8 mouse cellular contexts compared by ENCODE assay signal in the genomic region with DNA sequence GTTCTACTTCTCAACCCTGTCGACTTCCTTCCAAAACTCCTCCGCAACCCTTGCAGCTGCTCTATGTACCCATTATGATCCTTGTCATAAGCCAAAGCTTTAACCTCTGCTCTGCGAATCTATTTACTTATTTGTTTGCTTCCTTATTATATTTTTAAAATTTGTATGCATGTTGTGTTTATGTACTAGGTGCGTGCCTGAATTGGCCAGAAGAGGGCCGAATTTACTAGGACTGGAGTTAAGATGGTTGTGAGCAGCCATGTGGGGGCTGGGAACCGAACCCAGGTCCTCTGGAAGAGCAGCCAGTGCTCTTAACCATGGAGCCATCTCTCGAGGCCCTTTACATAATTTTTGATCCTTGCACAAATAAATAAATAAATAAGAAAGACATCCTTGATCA. TPM values are rescaled to one million over a fixed set of nuclear protein-coding genes. Genes with fewer than 3 reads are reported as not detected.
DNase-seq lines count a peak whose midpoint lies in the region; ATAC-seq and TF ChIP-seq lines count a peak whose summit lies in the region.

No protein-coding gene starts in this region.

- peak overlapping the region; percentile 78 for H3K4me2 ChIP-seq in heart, embryonic 16.5 days (ENCODE audit: low read depth, low read length)

- peak overlapping the region; percentile 92 for H3K4me3 ChIP-seq in heart, embryonic 10.5 days
- peak overlapping the region; percentile 91 to 93 for H3K4me3 ChIP-seq in ES-E14 (ENCODE audit: insufficient read depth in 1 of 2, low read depth in 1 of 2, low read length in 2 of 2, poor library complexity in 1 of 2, severe bottlenecking in 1 of 2)
- peak overlapping the region; percentile 91 for H3K4me3 ChIP-seq in heart, embryonic 16.5 days (ENCODE audit: low read length)
- peak overlapping the region; percentile 98 for H3K4me3 ChIP-seq in megakaryocyte, embryonic 14.5 days (replicated peaks)

- peak overlapping the region; percentile 80 for H3K9ac ChIP-seq in ES-E14 (ENCODE audit: insufficient read depth, low read depth, low read length, poor library complexity, severe bottlenecking)
- peak overlapping the region; percentile 88 for H3K9ac ChIP-seq in heart, embryonic 16.5 days (ENCODE audit: low read length)

- 0 out of 2 replicates have a peak, but pooled peaks cover 3% of the 10 kb centered on the region for H3K36me3 ChIP-seq in heart, embryonic 10.5 days
- no peaks in the 10 kb centered on the region for H3K36me3 ChIP-seq in ES-E14 (ENCODE audit: control insufficient read depth, insufficient read depth, low read length, poor library complexity, severe bottlenecking)
- no peaks in the 10 kb centered on the region for H3K36me3 ChIP-seq in heart, embryonic 16.5 days (ENCODE audit: control insufficient read depth, insufficient read depth)
- peaks cover 23% of the 10 kb centered on the region for H3K36me3 ChIP-seq in megakaryocyte, embryonic 14.5 days (replicated peaks; ENCODE audit: low read length)

- H3K9me3 ChIP-seq in heart, embryonic 10.5 days, result no peaks in the 10 kb centered on the region
- no peaks in the 10 kb centered on the region for H3K9me3 ChIP-seq in ES-E14 (ENCODE audit: control insufficient read depth, insufficient read depth, low read depth, low read length)
- H3K9me3 ChIP-seq in heart, embryonic 16.5 days (replicated peaks; ENCODE audit: control insufficient read depth, low read length), result no peaks in the 10 kb centered on the region
- H3K9me3 ChIP-seq in megakaryocyte, embryonic 14.5 days, result no peaks in the 10 kb centered on the region

- peak overlapping the region; percentile 91 for H3K27ac ChIP-seq in heart, embryonic 10.5 days
- H3K27ac ChIP-seq in ES-E14 (ENCODE audit: insufficient read depth, low read depth, low read length, poor library complexity, severe bottlenecking), result peak overlapping the region; percentile 3; the same call in 1 of the 2 replicates
- peak overlapping the region; percentile 81 for H3K27ac ChIP-seq in heart, embryonic 16.5 days (ENCODE audit: low read length)

- 35% methylated on average over 7 of the region's 7 CpGs for whole genome bisulfite sequencing in heart, embryonic 10.5 days
- 37% methylated on average over 7 of the region's 7 CpGs for WGBS in heart, embryonic 16.5 days

- in situ Hi-C loops in ES-E14 (cut with MboI; ENCODE audit: low sequenced_read_pairs in 2 of 2, unreplicated experiment in 2 of 2), result no loop called here

- peaks cover 16% of the 10 kb centered on the region; the same call in 1 of the 2 replicates for H3K4me1 ChIP-seq in heart, embryonic 10.5 days
- peaks cover 3 to 7% of the 10 kb centered on the region in 2 experiments; a peak in 2 of 4 replicates for H3K4me1 ChIP-seq in ES-E14 (ENCODE audit: control insufficient read depth in 2 of 2, insufficient read depth in 2 of 2, low read length in 2 of 2, poor library complexity in 1 of 2)
- H3K4me1 ChIP-seq in heart, embryonic 16.5 days (ENCODE audit: control insufficient read depth, insufficient read depth, low read length), result peaks cover 14% of the 10 kb centered on the region
- H3K4me1 ChIP-seq in megakaryocyte, embryonic 14.5 days, result peaks cover 37% of the 10 kb centered on the region

- ATAC-seq in heart, embryonic 16.5 days (replicated peaks; ENCODE audit: extremely low read depth, insufficient read depth, low FRiP score), result no peak
- no peak for ATAC-seq in monocyte, adult 5-6 weeks (replicated peaks; ENCODE audit: insufficient number of reproducible peaks, low FRiP score, low TSS enrichment, poor library complexity, severe bottlenecking)

- DNase-seq in heart, embryonic 10.5 days (ENCODE audit: low spot score), result no peak
- no peak for DNase-seq in heart, adult 8-10 months (ENCODE audit: low spot score)
- DNase-seq in ES-E14 (ENCODE audit: low read depth, low spot score), result no peak
- no peak for DNase-seq in left cerebral cortex, adult 18-20 months (ENCODE audit: low spot score in 2 of 2)
- no peak for DNase-seq in adrenal gland, postnatal 14 days

- H3K27me3 ChIP-seq in heart, embryonic 10.5 days (ENCODE audit: insufficient read depth, poor library complexity, severe bottlenecking), result no peaks in the 10 kb centered on the region
- no peaks in the 10 kb centered on the region for H3K27me3 ChIP-seq in heart, embryonic 16.5 days (ENCODE audit: control insufficient read depth, insufficient read depth, low read length)
- no peaks in the 10 kb centered on the region for H3K27me3 ChIP-seq in megakaryocyte, embryonic 14.5 days (replicated peaks)

TF ChIP-seq in ES-E14, 5 proteins besides CTCF, POLR2A, EP300 and RAD21:
- TF ChIP-seq ZC3H11A (IDR thresholded peaks at IDR 0.05; ENCODE audit: borderline replicate concordance, low read depth, low read length), result no peak
- no peak for TF ChIP-seq ZNF384 (IDR thresholded peaks at IDR 0.05; ENCODE audit: low read depth, low read length)
- TF ChIP-seq HCFC1 (IDR thresholded peaks at IDR 0.05; ENCODE audit: borderline replicate concordance, insufficient read depth, low read length), result no peak
- TF ChIP-seq CHD2 (IDR thresholded peaks at IDR 0.05; ENCODE audit: low read depth, low read length), result no peak
- TF ChIP-seq MAFK (IDR thresholded peaks at IDR 0.05; ENCODE audit: insufficient read depth, low read depth, low read length), result no peak
TF ChIP-seq in ES-E14: peak in this region for 0.

RNA-seq across cellular contexts. Expression of gene Stat2, which starts 0.5 kb away (rescaled TPM):
- 10.8 and 11.0 TPM in 2 replicates for polyA plus RNA-seq in heart, embryonic 10.5 days (2016; fragmentation: Nextera tagmentation; extraction: Ambion mirVana)
- 1 to 10 TPM; 7.1 to 9.5 (median 8.6) TPM for total RNA-seq in heart, adult 8-10 months (2022)
- 10.6 and 22.7 TPM in 2 replicates for total RNA-seq in ES-E14 (2012; rRNA removed)
- polyA plus RNA-seq in heart, embryonic 16.5 days (2015; fragmentation: Nextera tagmentation; extraction: Ambion mirVana), result 11.3 and 11.8 TPM in 2 replicates
- 8.1 and 18.2 TPM in 2 replicates for polyA plus RNA-seq in megakaryocyte, embryonic 14.5 days (2012; ENCODE audit: insufficient read depth, low replicate concordance)
- 10 to 100 TPM; 28.2 to 29.9 TPM for total RNA-seq in left cerebral cortex, adult 18-20 months (2021)
- total RNA-seq in adrenal gland, postnatal 14 days (2021), result 22.0 and 25.3 TPM in 2 replicates
- 17.5 to 30.8 TPM (median 30.3 TPM) in 3 replicates for total RNA-seq in monocyte, adult 5-6 weeks (2017)

RNA-seq across cellular contexts. Expression of gene Apof, which starts 2.4 kb away (rescaled TPM):
- 0.11 and 3.9 TPM in 2 replicates for polyA plus RNA-seq in heart, embryonic 10.5 days (2016; fragmentation: Nextera tagmentation; extraction: Ambion mirVana)
- not detected for total RNA-seq in heart, adult 8-10 months (2022)
- total RNA-seq in ES-E14 (2012; rRNA removed), result 1.4 and 2.1 TPM in 2 replicates
- polyA plus RNA-seq in heart, embryonic 16.5 days (2015; fragmentation: Nextera tagmentation; extraction: Ambion mirVana), result 0.15 and 0.26 TPM in 2 replicates
- not detected in 2 replicates for polyA plus RNA-seq in megakaryocyte, embryonic 14.5 days (2012; ENCODE audit: insufficient read depth, low replicate concordance)
- not detected for total RNA-seq in left cerebral cortex, adult 18-20 months (2021)
- total RNA-seq in adrenal gland, postnatal 14 days (2021), result 10.4 and 138 TPM in 2 replicates
- total RNA-seq in monocyte, adult 5-6 weeks (2017), result 0.39 TPM in 1 of 3 replicates, not detected in the others

RNA-seq across cellular contexts. Expression of gene Apon, which starts 17.0 kb away (rescaled TPM):
- polyA plus RNA-seq in heart, embryonic 10.5 days (2016; fragmentation: Nextera tagmentation; extraction: Ambion mirVana), result 0.18 and 0.23 TPM in 2 replicates
- total RNA-seq in heart, adult 8-10 months (2022), result not detected
- 0.31 and 0.69 TPM in 2 replicates for total RNA-seq in ES-E14 (2012; rRNA removed)
- 0.17 TPM in 1 of 2 replicates, not detected in the other for polyA plus RNA-seq in heart, embryonic 16.5 days (2015; fragmentation: Nextera tagmentation; extraction: Ambion mirVana)
- polyA plus RNA-seq in megakaryocyte, embryonic 14.5 days (2012; ENCODE audit: insufficient read depth, low replicate concordance), result not detected in 2 replicates
- not detected for total RNA-seq in left cerebral cortex, adult 18-20 months (2021)
- 2.0 and 46.2 TPM in 2 replicates for total RNA-seq in adrenal gland, postnatal 14 days (2021)
- not detected in 3 replicates for total RNA-seq in monocyte, adult 5-6 weeks (2017)

RNA-seq across cellular contexts. Expression of gene Il23a, which starts 27.7 kb away (rescaled TPM):
- 0.25 and 0.48 TPM in 2 replicates for polyA plus RNA-seq in heart, embryonic 10.5 days (2016; fragmentation: Nextera tagmentation; extraction: Ambion mirVana)
- total RNA-seq in heart, adult 8-10 months (2022), result under 1 TPM in 1 of 4 experiments, not detected in 3; 0.38 TPM
- 4.1 and 6.1 TPM in 2 replicates for total RNA-seq in ES-E14 (2012; rRNA removed)
- polyA plus RNA-seq in heart, embryonic 16.5 days (2015; fragmentation: Nextera tagmentation; extraction: Ambion mirVana), result 4.3 and 6.0 TPM in 2 replicates
- polyA plus RNA-seq in megakaryocyte, embryonic 14.5 days (2012; ENCODE audit: insufficient read depth, low replicate concordance), result 0.49 TPM in 1 of 2 replicates, not detected in the other
- total RNA-seq in left cerebral cortex, adult 18-20 months (2021), result not detected
- 0.26 TPM in 1 of 2 replicates, not detected in the other for total RNA-seq in adrenal gland, postnatal 14 days (2021)
- total RNA-seq in monocyte, adult 5-6 weeks (2017), result not detected in 3 replicates

RNA-seq across cellular contexts. Expression of gene Pan2, which starts 32.3 kb away (rescaled TPM):
- polyA plus RNA-seq in heart, embryonic 10.5 days (2016; fragmentation: Nextera tagmentation; extraction: Ambion mirVana), result 29.9 and 31.4 TPM in 2 replicates
- total RNA-seq in heart, adult 8-10 months (2022), result 1 to 10 TPM; 6.1 to 7.1 (median 6.5) TPM
- total RNA-seq in ES-E14 (2012; rRNA removed), result 21.9 and 25.4 TPM in 2 replicates
- 26.1 and 28.1 TPM in 2 replicates for polyA plus RNA-seq in heart, embryonic 16.5 days (2015; fragmentation: Nextera tagmentation; extraction: Ambion mirVana)
- polyA plus RNA-seq in megakaryocyte, embryonic 14.5 days (2012; ENCODE audit: insufficient read depth, low replicate concordance), result 0.91 and 1.1 TPM in 2 replicates
- total RNA-seq in left cerebral cortex, adult 18-20 months (2021), result 10 to 100 TPM; 12.7 to 15.2 TPM
- total RNA-seq in adrenal gland, postnatal 14 days (2021), result 22.2 and 27.0 TPM in 2 replicates
- 12.1 to 21.8 TPM (median 14.6 TPM) in 3 replicates for total RNA-seq in monocyte, adult 5-6 weeks (2017)

Comparison
In these comparisons a context has a peak if more than half of its experiments do, and no peak if none do; other contexts are left out.
1. H3K27ac ChIP-seq: peak in every context shown above with its lines; median percentile 91 in heart, embryonic 10.5 days; 81 in heart, embryonic 16.5 days; 3 in ES-E14.